Mouse (Mus musculus) neural tube, embryonic 10.5 days (tissue): Measurements from ENCODE around the gene Parva.

Experiments
- DNase-seq: peaks from one replicate; pipeline ENCODE4 v3.0.0-alpha.2; 2017; ENCODE audit warnings: low spot score; ENCODE audit errors: extremely low spot score

Gene Parva

GRCm38 (mm10) chr7:112423438-112423837, 3.9 kb upstream of the Parva start:
- DNase-seq, result no peak

- DNase-seq, result no peak
Observed at GRCm38 (mm10) chr7:112426811-112427210, 494 bp upstream of the Parva start.

- peak; percentile 82 for DNase-seq
Observed at GRCm38 (mm10) chr7:112428158-112428535, 842 bp downstream of the Parva start.

- DNase-seq, result no peak
Observed at GRCm38 (mm10) chr7:112439846-112440245, 12.5 kb downstream of the Parva start.

GRCm38 (mm10) chr7:112444152-112444984, 17.1 kb downstream of the Parva start:
- no peak for DNase-seq

GRCm38 (mm10) chr7:112444985-112445367, 17.7 kb downstream of the Parva start:
- no peak for DNase-seq

- no peak for DNase-seq
Observed at GRCm38 (mm10) chr7:112446498-112446897, 19.2 kb downstream of the Parva start.

GRCm38 (mm10) chr7:112449954-112450700, 22.8 kb downstream of the Parva start:
- no peak for DNase-seq

- no peak for DNase-seq
Observed at GRCm38 (mm10) chr7:112452471-112452870, 25.2 kb downstream of the Parva start.

GRCm38 (mm10) chr7:112453805-112454214, 26.5 kb downstream of the Parva start:
- DNase-seq, result no peak

- no peak for DNase-seq
Observed at GRCm38 (mm10) chr7:112454380-112454779, 27.1 kb downstream of the Parva start.

GRCm38 (mm10) chr7:112454951-112455350, 27.6 kb downstream of the Parva start:
- DNase-seq, result no peak

GRCm38 (mm10) chr7:112455566-112456110, 28.3 kb downstream of the Parva start:
- DNase-seq, result no peak

GRCm38 (mm10) chr7:112457373-112457772, 30.1 kb downstream of the Parva start:
- DNase-seq, result no peak

- no peak for DNase-seq
Observed at GRCm38 (mm10) chr7:112457920-112458319, 30.6 kb downstream of the Parva start.

GRCm38 (mm10) chr7:112458440-112458839, 31.1 kb downstream of the Parva start:
- DNase-seq, result no peak

- DNase-seq, result no peak
Observed at GRCm38 (mm10) chr7:112463074-112463473, 35.8 kb downstream of the Parva start.

GRCm38 (mm10) chr7:112465920-112466319, 38.6 kb downstream of the Parva start:
- DNase-seq, result no peak

- no peak for DNase-seq
Observed at GRCm38 (mm10) chr7:112466786-112467185, 39.5 kb downstream of the Parva start.

GRCm38 (mm10) chr7:112467687-112468111, 40.4 kb downstream of the Parva start:
- DNase-seq, result peak; percentile 61

- peak; percentile 78 for DNase-seq
Observed at GRCm38 (mm10) chr7:112469817-112470216, 42.5 kb downstream of the Parva start.

- DNase-seq, result no peak
Observed at GRCm38 (mm10) chr7:112471316-112471715, 44.0 kb downstream of the Parva start.
